Mouse (Mus musculus) thymus, postnatal 0 days (tissue): ENCODE results near the gene 1700020D05Rik. TPM values are rescaled to one million over a fixed set of nuclear protein-coding genes. Genes with fewer than 3 reads are reported as not detected.
A peak's percentile ranks its signal among the peaks of the same experiment; 100 is the strongest.

ENCODE experiments used
- DNase-seq: peaks from one replicate; pipeline ENCODE4 v3.0.0-alpha.2; 2015; ENCODE audit warnings: low spot score
- polyA plus RNA-seq: library from polyadenylated mRNA; unstranded; fragments of >200 nt; fragmentation: Nextera tagmentation; extraction: Ambion mirVana; gene quantifications from 2 replicates; pipeline ENCODE4 v1.2.1, GENCODE M21; 2015

Gene 1700020D05Rik
- polyA plus RNA-seq, 1 experiment from 2014 or later, result 0.44 TPM

DNA sequence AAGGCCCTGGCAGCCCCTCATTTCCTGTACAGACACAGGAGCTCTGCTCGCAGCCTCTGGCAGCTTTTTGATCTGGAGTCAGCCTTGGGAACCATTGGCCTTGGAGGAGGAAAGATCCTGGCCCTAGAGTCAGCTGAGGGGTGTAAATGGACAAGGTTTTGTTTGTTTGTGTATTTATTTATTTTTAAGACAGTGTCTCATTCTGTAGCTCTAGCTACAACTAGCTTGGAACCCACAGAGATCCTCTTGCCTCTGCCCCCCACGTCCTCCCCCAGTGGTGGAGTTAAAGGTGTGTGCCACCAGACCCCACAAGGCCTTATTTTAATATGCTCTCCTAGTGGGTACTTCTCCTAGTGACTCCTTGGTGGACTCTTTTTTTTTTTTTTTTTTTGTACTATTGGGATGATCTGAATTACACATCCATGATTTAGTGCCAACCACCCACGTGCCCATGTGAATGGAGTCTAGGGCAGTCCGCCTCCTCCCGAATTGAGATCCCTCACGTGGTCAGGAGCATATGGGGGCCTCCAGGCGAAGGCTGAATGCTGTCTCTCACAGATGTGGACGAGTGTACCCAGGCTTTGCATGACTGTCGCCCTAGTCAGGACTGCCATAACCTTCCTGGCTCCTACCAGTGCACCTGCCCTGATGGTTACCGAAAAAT is 26.5 kb downstream of the 1700020D05Rik start:
- peak; percentile 30 for DNase-seq

DNA sequence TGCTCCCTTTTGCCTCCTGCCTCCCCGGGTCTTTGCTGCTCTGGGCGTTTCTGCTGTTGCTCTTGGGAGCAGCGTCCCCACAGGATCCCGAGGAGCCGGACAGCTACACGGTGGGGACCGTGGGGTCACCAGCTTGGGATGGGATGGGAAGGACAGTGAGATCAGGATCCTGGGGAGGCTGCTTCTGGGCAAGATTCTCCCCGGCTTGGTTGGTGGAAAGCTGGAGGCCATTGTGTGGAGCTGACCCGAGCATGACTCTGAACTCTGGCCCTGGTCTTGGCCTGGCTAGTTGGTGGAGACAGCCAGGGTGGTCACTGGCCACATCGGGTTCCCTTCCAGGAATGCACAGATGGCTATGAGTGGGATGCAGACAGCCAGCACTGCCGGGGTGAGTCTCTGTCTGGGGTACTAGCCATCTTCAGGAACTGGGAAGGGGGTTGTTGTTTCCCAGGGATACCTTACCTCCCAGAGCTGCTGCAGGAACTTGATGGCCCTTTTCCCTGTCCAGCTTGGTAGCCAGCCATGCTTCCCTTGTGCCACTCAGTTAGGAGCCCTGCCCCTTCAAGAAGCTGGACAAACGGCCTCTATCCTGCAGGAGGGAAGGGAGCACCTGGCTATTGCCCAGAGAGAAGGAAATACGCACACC is 28.4 kb downstream of the 1700020D05Rik start:
- no peak for DNase-seq

DNA sequence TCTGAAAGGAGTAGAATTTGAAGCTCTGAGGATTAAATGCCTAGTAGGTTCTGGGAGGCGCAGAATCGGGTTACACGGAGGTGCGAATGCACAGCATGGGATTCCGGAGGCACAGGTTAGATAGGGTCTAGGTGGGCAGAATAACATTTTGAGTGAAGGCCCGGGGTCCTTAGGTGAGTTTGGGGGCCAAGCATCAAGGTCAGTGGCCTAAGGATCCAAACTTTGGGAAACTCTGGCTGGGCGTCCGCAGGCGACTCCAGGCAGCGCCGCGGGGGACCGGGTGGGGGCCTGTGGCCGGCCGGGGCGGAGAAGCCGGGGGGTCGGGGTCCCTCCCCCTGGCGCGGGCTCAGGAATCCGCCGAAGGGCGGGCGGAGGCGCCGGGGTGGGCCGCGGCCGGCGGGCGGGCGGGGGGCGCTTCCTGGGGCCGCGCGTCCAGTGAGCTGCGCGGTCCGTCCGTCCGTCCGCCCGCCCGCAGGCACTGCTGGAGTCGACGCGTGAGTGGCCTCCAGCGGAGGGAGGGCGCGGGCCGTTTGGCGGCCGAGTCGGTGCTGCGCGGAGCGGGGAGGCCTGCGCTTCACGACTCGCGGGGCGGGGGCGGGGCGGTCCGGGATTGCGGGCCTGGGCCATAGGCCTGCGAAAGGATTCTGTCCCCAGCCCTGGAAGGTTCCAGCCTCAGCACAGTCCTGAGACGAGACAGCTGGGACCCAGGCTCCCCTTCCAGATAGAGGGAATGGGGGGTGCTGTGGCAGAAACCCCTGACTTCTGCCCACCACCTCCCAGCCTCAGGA is 29.1 kb downstream of the 1700020D05Rik start:
- no peak for DNase-seq

DNA sequence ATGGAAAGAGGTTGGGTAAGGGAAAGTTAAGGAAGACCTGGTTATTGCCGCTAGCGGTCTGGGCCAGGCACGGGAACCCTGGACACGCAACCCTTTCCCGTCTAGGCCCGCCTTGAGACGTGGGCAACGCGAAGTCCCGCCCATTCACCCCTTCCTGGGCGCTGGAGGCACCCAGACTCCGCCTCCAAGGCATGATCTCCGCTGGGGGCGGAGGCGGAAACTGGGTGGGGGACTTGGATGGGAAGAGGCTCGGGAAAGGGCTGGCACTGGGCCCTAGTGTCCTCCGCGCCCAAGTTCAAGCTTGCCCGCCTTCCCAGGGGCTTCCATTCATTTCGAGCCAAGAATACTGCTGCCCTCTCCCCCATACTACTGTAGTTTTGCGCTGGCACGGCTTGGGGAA is 29.9 kb downstream of the 1700020D05Rik start, which contains the start of gene Efemp2:
Gene Efemp2, plus strand, starts transcription at position 235 of the 400 bp plus-strand sequence.
- peak; percentile 75 for DNase-seq

DNA sequence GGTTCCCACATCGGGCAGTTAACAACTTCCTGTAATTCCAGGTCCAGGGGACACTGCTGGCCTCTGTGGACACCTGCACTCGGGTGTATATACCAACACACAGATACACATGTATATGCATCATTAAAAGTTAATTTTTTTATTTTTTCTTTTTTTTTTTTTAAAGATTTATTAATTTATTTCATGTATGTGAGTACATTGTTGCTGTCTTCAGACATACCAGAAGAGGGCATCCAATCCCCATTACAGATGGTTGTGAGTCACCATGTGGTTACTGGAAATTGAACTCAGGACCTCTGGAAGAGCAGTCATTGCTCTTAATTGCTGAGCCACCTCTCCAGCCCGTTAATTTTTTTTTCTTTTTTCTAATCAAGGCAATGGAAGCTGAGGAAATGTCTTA is 30.7 kb downstream of the 1700020D05Rik start:
- no peak for DNase-seq

DNA sequence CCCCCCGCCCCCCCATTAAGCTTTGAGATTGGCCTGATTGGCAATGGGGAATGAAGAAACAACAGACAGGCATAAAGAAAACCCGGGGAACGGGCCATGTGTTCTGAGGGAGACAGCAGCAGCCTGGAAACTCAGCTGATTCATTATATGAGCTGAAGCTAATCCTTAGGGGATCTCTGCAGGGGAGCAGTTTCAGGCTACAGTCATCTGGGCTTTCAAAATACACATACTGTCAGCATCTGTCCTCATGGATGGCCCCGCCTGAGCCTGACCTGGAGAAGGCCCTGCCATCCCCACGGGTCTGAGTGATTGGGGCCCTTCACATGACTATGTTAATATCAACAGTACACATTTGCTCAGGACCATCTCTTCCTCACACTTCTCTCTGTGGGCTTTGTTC is 31.7 kb downstream of the 1700020D05Rik start:
- DNase-seq, result no peak

DNA sequence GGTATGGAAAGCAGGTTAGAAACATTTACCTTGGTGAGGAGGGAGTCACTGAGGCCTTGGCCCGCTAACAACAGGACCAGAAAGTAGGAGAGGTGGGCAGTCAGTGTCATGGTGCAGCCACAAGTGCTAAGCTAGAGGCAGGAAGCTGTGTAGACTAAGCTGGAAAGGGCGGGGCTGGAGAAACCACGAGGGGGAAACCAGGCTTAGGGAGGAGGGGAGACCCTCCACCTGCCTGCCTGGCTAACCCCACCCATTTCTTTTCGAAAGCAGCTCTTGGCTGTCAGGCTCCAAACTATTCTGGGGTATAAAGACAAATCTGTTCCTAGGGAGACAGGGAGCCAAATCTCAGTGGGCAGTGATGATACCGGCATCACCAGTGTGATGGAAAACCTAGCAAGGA is 35.2 kb downstream of the 1700020D05Rik start, which contains the start of gene Ctsw:
Gene Ctsw, minus strand, starts transcription at position 134 of the 400 bp plus-strand sequence.
- DNase-seq, result peak; percentile 80

DNA sequence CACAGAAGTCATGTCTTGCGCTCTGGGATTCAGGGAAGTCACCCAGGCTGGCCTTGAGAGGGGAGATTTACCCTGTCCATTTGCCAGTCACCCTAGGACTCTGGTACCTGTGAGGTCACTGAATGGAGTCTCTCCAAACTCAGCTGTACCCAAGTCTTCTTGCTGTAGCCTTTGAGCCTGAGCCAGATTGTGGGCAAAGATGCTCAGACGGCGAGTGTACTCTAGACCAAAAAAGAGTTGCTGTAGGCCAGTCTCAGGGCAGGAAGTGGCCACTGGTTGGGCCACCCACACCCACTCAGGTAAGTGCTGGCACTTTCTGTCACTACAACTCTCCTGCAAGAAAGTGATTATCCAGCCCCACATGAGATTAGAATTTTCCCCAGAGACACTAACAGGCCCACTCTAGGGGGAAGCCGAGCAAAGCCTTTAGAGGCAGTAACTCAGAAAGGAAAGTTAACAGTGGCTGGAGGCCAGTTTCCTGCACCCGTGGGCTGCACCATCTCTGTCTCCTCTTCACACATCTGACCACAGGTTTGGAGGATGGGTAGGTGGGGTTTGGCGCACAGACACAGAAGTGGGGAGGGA is 36.6 kb downstream of the 1700020D05Rik start:
- DNase-seq, result no peak

DNA sequence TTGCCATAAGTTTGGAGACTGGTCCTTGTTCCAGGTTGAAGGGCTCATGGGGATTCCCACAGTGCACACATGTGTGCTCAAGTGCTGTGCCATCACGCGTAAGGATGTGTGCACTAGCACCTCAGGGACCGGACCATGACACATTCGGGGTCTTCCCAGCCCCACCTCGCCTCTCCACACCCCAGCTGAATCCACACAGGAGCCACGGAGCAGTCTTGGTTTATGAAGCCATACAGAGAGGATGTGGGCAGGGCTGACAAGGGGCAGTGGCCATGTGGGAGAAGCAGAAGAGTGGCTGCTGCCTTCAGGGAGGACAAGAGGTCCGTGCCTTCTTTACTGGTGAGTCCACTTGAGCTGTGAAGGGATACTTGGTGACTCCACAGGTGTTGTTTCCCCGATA is 38.5 kb downstream of the 1700020D05Rik start:
- DNase-seq, result no peak

DNA sequence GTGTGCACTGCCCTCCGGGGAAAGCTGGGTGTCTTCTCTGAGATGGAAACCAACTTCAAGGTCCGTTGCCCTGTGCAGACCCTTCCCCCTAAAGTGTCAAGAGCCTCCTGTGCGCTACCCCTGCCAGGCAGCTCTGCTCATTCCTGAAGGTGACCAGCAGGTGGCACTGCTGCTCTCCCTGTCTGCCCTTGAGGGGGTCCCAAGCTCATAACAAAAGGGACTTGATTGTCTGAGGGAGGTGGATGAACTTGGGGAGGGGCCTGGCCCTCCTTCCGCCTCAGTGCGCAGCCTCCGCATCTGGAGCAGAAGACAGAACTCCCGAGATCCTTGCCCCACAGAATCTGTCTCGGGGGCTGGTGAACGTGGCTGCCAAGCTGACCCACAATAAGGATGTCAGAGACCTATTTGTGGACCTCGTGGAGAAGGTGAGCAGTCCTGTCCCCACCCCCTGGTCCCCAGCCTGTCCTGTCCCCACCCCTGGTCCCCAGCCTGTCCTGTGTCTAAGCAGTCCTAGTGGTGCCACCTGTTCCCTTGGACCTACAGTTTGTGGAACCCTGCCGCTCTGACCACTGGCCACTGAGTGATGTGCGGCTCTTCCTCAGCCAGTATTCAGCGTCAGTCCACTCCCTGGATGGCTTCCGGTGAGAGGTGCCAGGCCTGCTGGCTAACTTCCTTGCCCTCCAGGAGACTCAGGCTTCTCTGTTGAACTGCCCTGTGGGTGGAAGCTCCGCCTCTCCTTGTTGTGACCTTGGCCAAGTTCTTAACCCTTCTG is 39.6 kb downstream of the 1700020D05Rik start:
- peak; percentile 80 for DNase-seq

DNA sequence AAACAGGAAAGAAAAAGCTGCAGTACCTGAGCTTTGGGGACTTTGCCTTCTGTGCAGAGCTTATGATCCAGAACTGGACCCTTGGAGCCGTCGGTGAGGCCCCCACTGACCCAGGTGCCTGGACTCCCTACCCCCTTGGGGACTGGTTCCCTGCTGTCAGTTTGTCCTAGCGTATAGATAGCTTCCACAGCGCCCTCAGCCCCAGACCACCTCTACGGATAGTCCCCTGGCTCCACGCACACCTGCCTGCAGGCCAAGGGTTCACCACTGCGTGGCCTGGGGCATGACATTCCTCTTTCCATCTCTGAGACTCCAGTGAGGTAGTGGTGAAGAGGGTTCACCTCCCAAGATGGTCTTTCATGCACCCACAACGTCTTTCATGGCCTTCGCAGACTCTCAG is 40.4 kb downstream of the 1700020D05Rik start:
- DNase-seq, result no peak

DNA sequence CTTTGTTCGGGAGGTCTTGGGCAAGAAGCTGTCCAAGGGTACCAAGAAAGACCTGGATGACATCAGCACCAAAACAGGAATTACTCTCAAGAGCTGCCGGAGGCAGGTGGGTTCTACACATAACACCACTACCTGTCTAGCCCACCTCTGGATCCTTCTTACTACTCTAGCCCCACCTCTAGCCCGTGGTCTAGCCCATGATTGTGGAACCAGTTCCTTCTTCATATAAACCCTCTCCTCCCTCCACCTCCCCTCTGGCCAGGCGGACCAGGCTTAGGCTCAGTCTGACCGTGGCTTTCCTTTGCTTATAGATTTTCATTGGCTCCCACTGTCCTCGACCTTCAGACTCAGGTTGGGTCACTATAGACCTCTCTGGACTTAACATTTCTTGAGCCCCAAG is 42.2 kb downstream of the 1700020D05Rik start:
- no peak for DNase-seq

DNA sequence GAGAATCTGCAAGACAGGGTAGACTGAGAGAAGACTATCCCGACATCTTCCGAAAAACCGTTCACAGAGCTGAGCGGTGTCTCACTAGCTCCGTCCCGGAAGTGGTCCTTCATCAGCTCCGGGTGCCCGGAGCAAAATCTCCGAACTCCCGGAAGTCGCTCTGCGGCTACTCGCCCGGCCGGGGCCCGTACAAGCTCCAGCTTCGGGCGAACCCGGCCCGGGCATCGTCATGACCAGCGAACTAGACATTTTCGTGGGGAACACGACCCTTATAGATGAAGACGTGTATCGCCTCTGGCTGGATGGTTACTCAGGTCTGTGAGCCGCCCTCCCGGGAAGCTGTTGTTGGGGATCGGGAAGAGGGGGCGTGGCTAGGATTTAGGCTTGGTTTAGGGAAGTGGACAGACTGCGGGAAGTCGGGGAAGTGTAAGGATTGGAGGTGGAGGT is 43.1 kb downstream of the 1700020D05Rik start, which contains the start of gene Fibp:
Gene Fibp, plus strand, starts transcription at position 151 of the 447 bp plus-strand sequence.
- peak; percentile 87 for DNase-seq

DNA sequence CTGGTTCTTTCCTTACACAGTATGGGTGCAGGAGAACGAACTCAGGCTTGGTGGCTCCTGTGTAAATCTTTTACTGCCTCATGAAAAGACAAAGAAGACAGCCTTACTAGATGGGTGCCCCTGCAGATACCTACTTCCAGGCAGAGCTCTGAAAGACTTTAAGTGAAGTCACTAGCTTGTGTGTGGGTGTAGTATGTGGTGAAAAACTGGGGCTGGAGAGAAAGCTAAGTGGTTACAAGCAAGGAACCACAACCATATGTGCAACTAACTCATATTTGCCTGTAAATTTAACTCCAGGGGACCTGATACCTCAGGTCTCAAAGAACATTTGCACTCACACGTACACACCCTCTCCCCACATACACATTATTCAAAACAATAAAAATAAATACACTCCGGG is 43.7 kb downstream of the 1700020D05Rik start:
- DNase-seq, result no peak

DNA sequence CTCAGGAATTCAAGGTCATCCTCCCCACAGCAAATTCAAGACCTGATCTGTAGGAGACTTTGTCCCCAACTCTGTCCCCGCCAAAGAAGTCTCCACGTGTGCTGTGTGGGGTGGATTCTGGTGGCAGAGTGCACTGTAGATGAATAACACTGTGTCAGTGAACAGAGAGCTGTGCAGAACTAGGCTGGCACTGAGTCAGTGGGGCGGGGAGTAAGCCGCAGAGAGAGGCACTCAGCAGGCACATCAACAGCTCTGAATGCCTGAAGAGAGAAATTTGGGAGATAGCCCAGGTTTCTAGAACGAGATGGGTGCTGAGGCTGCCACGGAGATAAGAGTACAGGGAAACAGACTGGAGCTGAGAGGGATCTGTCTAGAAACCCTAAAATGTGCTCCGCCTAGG is 44.6 kb downstream of the 1700020D05Rik start:
- DNase-seq, result no peak

DNA sequence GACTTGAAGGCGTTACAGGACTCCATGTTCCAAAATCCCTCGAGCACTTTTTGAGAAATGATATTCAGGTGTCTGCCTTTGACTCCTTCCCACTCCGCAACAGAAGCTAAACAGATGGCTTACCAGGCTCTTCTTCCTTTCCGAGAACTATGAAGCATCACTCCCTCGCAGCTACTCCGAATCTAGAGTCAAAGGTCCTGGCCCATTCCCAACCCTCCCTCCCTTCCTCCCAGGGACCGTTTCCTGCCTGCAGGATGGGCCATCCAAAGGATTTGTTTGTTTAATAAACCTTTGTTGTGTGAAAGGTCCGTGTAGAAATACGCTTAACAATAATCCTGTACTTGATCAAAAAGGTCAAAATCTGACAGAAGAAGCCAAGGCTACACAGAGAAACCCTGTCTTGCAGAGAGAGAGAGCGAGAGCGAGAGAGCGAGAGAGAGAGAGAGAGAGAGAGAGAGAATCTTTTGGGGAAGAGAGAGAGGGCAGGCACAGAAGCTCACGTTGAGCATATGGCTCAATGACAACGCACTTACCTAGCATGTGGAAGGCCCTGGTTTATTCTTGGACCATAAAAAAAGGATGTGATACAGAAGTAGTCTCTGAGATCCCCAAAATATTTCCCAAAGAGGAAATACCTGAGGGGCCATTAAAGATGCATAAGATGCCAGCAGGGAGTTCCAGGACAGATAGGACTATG is 45.7 kb downstream of the 1700020D05Rik start, which contains the start of gene Ccdc85b:
Gene Ccdc85b, minus strand, starts transcription at position 149 of the 697 bp plus-strand sequence.
- DNase-seq, result no peak

DNA sequence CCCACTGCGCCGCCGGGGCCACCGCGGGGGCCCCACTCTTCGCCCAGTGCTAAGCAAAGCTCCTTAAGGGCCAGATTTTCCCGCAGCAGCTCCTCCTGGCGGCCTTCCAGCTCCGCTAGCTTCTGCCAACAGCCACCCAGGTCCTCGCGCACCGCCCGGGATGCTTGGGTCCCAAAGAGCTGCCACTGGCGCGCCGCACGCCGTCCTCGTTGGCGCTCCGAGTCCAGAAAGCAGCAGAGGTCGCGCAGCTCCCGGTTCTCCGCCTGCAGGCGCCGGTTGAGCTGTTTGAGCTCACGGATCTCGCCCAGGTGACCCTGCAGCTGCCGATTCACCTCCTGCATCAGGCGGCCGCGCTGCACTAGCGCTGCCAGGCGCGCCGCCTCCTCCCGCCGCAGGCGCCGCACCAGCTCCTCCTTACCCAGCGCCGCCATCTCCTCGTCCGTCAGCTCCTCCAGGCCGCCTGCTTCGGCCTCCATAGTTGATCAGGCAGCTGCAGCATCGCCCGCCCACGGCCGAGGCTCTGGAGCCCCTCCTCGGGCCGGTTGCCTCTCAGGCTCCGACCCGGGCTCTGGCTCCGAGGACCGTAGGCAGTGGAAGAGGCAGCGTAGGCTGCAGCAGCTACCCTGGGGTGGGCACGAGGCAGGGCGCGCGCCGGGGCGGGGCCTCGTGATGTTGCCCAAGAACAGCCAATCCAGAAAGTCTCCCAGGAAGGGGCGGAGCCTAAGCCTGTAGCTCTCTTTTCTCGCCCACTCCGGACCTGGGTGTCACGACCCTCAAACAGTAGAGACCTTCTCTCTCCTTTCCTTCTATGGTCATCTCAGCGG is 46.5 kb downstream of the 1700020D05Rik start:
- DNase-seq, result peak; percentile 94

DNA sequence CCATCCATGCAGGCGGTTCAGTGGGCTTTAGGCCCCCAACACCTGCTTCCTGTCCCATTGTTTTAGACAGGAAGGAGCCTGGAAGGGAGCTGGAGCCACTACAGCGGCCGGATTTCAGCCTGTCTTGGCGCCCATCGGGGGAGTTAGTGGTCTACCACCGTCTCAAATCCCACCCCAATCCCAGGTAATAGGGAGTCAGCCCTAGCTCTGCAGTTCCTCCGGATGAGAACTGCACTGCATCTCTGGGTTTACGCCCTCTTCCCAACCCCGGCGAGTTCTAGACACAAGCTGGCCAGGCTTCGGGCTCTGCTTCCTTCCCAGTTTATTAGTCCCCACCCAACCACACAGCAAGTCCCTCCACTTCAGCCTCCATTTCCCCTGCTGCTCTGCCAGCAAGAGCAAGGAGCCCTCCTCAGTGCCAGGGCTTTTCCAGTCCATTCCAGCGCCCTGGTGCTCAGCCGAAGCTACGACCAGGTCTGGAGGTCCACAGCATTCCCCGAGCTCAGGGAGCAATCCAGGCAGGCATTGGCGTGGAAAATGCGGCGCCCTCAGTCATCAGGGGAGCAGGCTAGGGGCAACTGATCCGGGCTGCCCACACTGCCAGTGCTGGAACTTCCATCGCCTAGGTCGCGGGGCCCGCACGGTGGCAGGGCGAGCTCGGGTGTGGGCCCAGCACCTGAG is 47.2 kb downstream of the 1700020D05Rik start:
- no peak for DNase-seq

DNA sequence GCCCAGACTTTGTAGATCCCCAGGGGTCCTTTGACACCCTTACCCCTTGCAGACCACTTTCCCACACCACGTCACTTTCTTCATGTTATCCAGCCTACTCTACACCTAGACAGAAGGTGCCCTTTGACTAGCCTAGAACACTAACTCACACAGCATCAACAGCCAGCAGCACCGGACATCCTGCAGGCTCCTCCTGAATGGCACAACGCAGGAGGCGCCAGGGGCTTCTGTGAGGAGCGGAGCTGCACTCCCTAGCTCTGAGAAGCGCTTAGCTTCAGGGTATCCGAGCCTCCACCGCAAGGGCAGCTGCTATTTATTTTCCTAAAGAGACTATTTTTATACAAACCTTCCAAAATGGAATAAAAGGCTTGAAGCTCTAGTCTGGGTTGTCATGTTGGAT is 48.0 kb downstream of the 1700020D05Rik start:
- DNase-seq, result no peak
